Mouse (Mus musculus): Measurements from ENCODE around the gene Rassf2. TPM values are rescaled to one million over a fixed set of nuclear protein-coding genes. Genes with fewer than 3 reads are reported as not detected.

Gene Rassf2
- polyA plus RNA-seq, 1 experiment from 2014 or later, result 8.1 TPM

- Histone ChIP-seq H3K27ac (ENCODE audit: low read length) (no peak overlapping the region), H3K9me3 (ENCODE audit: low read length) (no peaks in the 10 kb centered on the region), H3K36me3 (ENCODE audit: insufficient read depth, low read length) (peaks cover 28% of the 10 kb centered on the region), H3K4me1 (ENCODE audit: insufficient read depth, low read length) (no peaks in the 10 kb centered on the region; the same call in 1 of the 2 replicates), H3K4me3 (ENCODE audit: low read length) (no peak overlapping the region), H3K27me3 (ENCODE audit: insufficient read depth, low read length) (no peaks in the 10 kb centered on the region), H3K9ac (replicated peaks; ENCODE audit: low read length) (no peak overlapping the region), H3K4me2 (replicated peaks; ENCODE audit: low read depth, low read length) (no peak overlapping the region)
- WGBS, result 78% methylated on average over 4 of the region's 4 CpGs
- ATAC-seq (ENCODE audit: low FRiP score, low TSS enrichment), result no peak
Observed at GRCm38 (mm10) chr2:132053824-132054223, 23.8 kb upstream of the Rassf2 start.

DNA sequence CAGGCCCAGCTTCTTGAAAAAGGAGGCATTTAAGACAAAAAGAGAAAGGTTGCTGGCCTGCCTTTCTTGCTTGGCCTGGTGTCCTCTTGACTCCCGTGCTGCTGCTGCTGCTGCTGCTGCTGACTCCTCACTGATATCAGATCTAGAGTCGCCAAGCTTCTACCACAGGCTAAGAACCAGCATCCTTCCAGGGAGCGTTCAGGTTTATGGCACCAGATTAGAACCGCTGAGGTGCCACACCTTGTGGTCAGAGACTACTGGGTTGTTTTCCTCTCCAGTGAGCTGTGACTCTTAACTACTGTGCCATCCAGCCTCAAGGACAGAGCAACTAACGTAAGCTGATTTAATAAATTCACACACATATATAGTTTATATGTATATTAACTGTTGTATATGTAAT, 21.7 kb upstream of the Rassf2 start:
- H3K27ac ChIP-seq (ENCODE audit: low read length), result no peak overlapping the region
- no peak overlapping the region for H3K4me2 ChIP-seq (replicated peaks; ENCODE audit: low read depth, low read length)
- ATAC-seq (ENCODE audit: low FRiP score, low TSS enrichment), result no peak
- 41% methylated on average over 5 of the region's 5 CpGs for WGBS
- no peaks in the 10 kb centered on the region for H3K9me3 ChIP-seq (ENCODE audit: low read length)
- H3K4me3 ChIP-seq (ENCODE audit: low read length), result no peak overlapping the region
- no peaks in the 10 kb centered on the region for H3K27me3 ChIP-seq (ENCODE audit: insufficient read depth, low read length)
- H3K9ac ChIP-seq (replicated peaks; ENCODE audit: low read length), result no peak overlapping the region
- peaks cover 12% of the 10 kb centered on the region for H3K36me3 ChIP-seq (ENCODE audit: insufficient read depth, low read length)
- no peaks in the 10 kb centered on the region; the same call in 1 of the 2 replicates for H3K4me1 ChIP-seq (ENCODE audit: insufficient read depth, low read length)

GRCm38 (mm10) chr2:132049921-132050320, 19.9 kb upstream of the Rassf2 start:
- Histone ChIP-seq H3K4me2 (replicated peaks; ENCODE audit: low read depth, low read length) (no peak overlapping the region), H3K9me3 (ENCODE audit: low read length) (no peaks in the 10 kb centered on the region), H3K36me3 (ENCODE audit: insufficient read depth, low read length) (no peaks in the 10 kb centered on the region), H3K9ac (replicated peaks; ENCODE audit: low read length) (no peak overlapping the region), H3K27me3 (ENCODE audit: insufficient read depth, low read length) (no peaks in the 10 kb centered on the region), H3K4me1 (ENCODE audit: insufficient read depth, low read length) (no peaks in the 10 kb centered on the region; the same call in 1 of the 2 replicates), H3K27ac (ENCODE audit: low read length) (no peak overlapping the region), H3K4me3 (ENCODE audit: low read length) (no peak overlapping the region)
- ATAC-seq (ENCODE audit: low FRiP score, low TSS enrichment), result no peak
- 5% methylated on average over 3 of the region's 3 CpGs for WGBS

- no peak overlapping the region for H3K9ac ChIP-seq (replicated peaks; ENCODE audit: low read length)
- no peak overlapping the region for H3K4me3 ChIP-seq (ENCODE audit: low read length)
- no peak overlapping the region for H3K4me2 ChIP-seq (replicated peaks; ENCODE audit: low read depth, low read length)
- ATAC-seq (ENCODE audit: low FRiP score, low TSS enrichment), result no peak; the same call in 1 of the 2 replicates
- H3K4me1 ChIP-seq (ENCODE audit: insufficient read depth, low read length), result no peaks in the 10 kb centered on the region; the same call in 1 of the 2 replicates
- H3K27me3 ChIP-seq (ENCODE audit: insufficient read depth, low read length), result no peaks in the 10 kb centered on the region
- WGBS, result 65% methylated on average over 3 of the region's 3 CpGs
- no peaks in the 10 kb centered on the region for H3K36me3 ChIP-seq (ENCODE audit: insufficient read depth, low read length)
- no peak overlapping the region for H3K27ac ChIP-seq (ENCODE audit: low read length)
- no peaks in the 10 kb centered on the region for H3K9me3 ChIP-seq (ENCODE audit: low read length)
Observed at GRCm38 (mm10) chr2:132049491-132049890, 19.4 kb upstream of the Rassf2 start.

GRCm38 (mm10) chr2:132048143-132048772, 18.2 kb upstream of the Rassf2 start:
- WGBS, result 85% methylated on average over 11 of the region's 11 CpGs
- peaks cover 4% of the 10 kb centered on the region; the same call in 1 of the 2 replicates for H3K4me1 ChIP-seq (ENCODE audit: insufficient read depth, low read length)
- ATAC-seq (ENCODE audit: low FRiP score, low TSS enrichment), result no peak
- H3K36me3 ChIP-seq (ENCODE audit: insufficient read depth, low read length), result no peaks in the 10 kb centered on the region
- H3K9ac ChIP-seq (replicated peaks; ENCODE audit: low read length), result no peak overlapping the region
- no peaks in the 10 kb centered on the region for H3K27me3 ChIP-seq (ENCODE audit: insufficient read depth, low read length)
- no peak overlapping the region for H3K4me3 ChIP-seq (ENCODE audit: low read length)
- no peaks in the 10 kb centered on the region for H3K9me3 ChIP-seq (ENCODE audit: low read length)
- H3K4me2 ChIP-seq (replicated peaks; ENCODE audit: low read depth, low read length), result no peak overlapping the region
- no peak overlapping the region for H3K27ac ChIP-seq (ENCODE audit: low read length)

- Histone ChIP-seq H3K4me3 (ENCODE audit: low read length) (no peak overlapping the region), H3K27me3 (ENCODE audit: insufficient read depth, low read length) (no peaks in the 10 kb centered on the region), H3K9ac (replicated peaks; ENCODE audit: low read length) (no peak overlapping the region), H3K4me2 (replicated peaks; ENCODE audit: low read depth, low read length) (no peak overlapping the region), H3K36me3 (ENCODE audit: insufficient read depth, low read length) (no peaks in the 10 kb centered on the region), H3K9me3 (ENCODE audit: low read length) (no peaks in the 10 kb centered on the region), H3K4me1 (ENCODE audit: insufficient read depth, low read length) (peaks cover 4% of the 10 kb centered on the region; the same call in 1 of the 2 replicates), H3K27ac (ENCODE audit: low read length) (no peak overlapping the region)
- WGBS, result 81% methylated on average over 4 of the region's 4 CpGs
- ATAC-seq (ENCODE audit: low FRiP score, low TSS enrichment), result no peak
Observed at GRCm38 (mm10) chr2:132047364-132047763, 17.3 kb upstream of the Rassf2 start.

GRCm38 (mm10) chr2:132046659-132047058, 16.6 kb upstream of the Rassf2 start:
- Histone ChIP-seq H3K4me3 (ENCODE audit: low read length) (no peak overlapping the region), H3K27ac (ENCODE audit: low read length) (no peak overlapping the region), H3K4me2 (replicated peaks; ENCODE audit: low read depth, low read length) (no peak overlapping the region), H3K27me3 (ENCODE audit: insufficient read depth, low read length) (no peaks in the 10 kb centered on the region), H3K9ac (replicated peaks; ENCODE audit: low read length) (no peak overlapping the region), H3K4me1 (ENCODE audit: insufficient read depth, low read length) (0 out of 2 replicates have a peak, but pooled peaks cover 4% of the 10 kb centered on the region), H3K9me3 (ENCODE audit: low read length) (no peaks in the 10 kb centered on the region), H3K36me3 (ENCODE audit: insufficient read depth, low read length) (no peaks in the 10 kb centered on the region)
- ATAC-seq (ENCODE audit: low FRiP score, low TSS enrichment), result no peak
- WGBS, result 92% methylated on average over 4 of the region's 4 CpGs

GRCm38 (mm10) chr2:132044320-132045274, 14.5 kb upstream of the Rassf2 start:
- H3K4me1 ChIP-seq (ENCODE audit: insufficient read depth, low read length), result 0 out of 2 replicates have a peak, but pooled peaks cover 4% of the 10 kb centered on the region
- H3K4me2 ChIP-seq (replicated peaks; ENCODE audit: low read depth, low read length), result no peak overlapping the region
- no peak overlapping the region for H3K9ac ChIP-seq (replicated peaks; ENCODE audit: low read length)
- H3K36me3 ChIP-seq (ENCODE audit: insufficient read depth, low read length), result no peaks in the 10 kb centered on the region
- no peak for ATAC-seq (ENCODE audit: low FRiP score, low TSS enrichment)
- 78% methylated on average over 15 of the region's 15 CpGs for WGBS
- no peak overlapping the region for H3K27ac ChIP-seq (ENCODE audit: low read length)
- no peaks in the 10 kb centered on the region for H3K9me3 ChIP-seq (ENCODE audit: low read length)
- H3K27me3 ChIP-seq (ENCODE audit: insufficient read depth, low read length), result no peaks in the 10 kb centered on the region
- H3K4me3 ChIP-seq (ENCODE audit: low read length), result no peak overlapping the region

DNA sequence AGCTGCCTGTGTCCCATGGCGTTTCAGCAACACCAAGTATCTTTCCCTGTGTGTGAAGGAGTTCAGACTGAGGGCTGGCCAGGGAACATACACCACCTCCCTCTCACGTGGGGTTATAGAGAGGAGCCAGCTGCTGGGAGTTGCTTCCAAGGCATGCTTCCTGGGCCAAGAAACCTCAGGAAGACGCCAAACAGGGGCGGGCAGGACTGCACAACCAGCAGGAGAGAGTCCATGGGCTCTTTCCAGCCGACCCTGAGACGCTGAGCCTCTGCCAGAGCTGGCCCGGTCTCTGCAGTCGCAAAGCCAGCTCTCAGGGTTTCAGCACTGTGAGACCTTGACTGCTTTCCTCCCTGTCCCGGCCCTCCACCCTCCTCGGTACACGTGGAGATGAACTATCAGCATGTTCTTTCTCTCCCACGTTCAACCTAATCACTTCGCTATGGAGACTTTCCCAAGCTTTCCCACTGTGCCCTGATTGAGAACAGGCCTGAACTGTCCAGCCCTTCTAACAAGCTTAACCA, 13.1 kb upstream of the Rassf2 start:
- Histone ChIP-seq H3K4me1 (ENCODE audit: insufficient read depth, low read length) (0 out of 2 replicates have a peak, but pooled peaks cover 4% of the 10 kb centered on the region), H3K4me2 (replicated peaks; ENCODE audit: low read depth, low read length) (no peak overlapping the region), H3K36me3 (ENCODE audit: insufficient read depth, low read length) (no peaks in the 10 kb centered on the region), H3K9me3 (ENCODE audit: low read length) (no peaks in the 10 kb centered on the region), H3K27me3 (ENCODE audit: insufficient read depth, low read length) (no peaks in the 10 kb centered on the region), H3K4me3 (ENCODE audit: low read length) (no peak overlapping the region), H3K27ac (ENCODE audit: low read length) (peak overlapping the region; percentile 38; the same call in 1 of the 2 replicates), H3K9ac (replicated peaks; ENCODE audit: low read length) (no peak overlapping the region)
- peak; percentile 77 for ATAC-seq (ENCODE audit: low FRiP score, low TSS enrichment)
- 34% methylated on average over 13 of the region's 13 CpGs for WGBS
